Mouse (Mus musculus): ENCODE measurements around the gene Meig1. TPM values are rescaled to one million over a fixed set of nuclear protein-coding genes. Genes with fewer than 3 reads are reported as not detected.

The Meig1 gene
- polyA plus RNA-seq, 1 experiment from 2014 or later = 27.0 TPM

DNA sequence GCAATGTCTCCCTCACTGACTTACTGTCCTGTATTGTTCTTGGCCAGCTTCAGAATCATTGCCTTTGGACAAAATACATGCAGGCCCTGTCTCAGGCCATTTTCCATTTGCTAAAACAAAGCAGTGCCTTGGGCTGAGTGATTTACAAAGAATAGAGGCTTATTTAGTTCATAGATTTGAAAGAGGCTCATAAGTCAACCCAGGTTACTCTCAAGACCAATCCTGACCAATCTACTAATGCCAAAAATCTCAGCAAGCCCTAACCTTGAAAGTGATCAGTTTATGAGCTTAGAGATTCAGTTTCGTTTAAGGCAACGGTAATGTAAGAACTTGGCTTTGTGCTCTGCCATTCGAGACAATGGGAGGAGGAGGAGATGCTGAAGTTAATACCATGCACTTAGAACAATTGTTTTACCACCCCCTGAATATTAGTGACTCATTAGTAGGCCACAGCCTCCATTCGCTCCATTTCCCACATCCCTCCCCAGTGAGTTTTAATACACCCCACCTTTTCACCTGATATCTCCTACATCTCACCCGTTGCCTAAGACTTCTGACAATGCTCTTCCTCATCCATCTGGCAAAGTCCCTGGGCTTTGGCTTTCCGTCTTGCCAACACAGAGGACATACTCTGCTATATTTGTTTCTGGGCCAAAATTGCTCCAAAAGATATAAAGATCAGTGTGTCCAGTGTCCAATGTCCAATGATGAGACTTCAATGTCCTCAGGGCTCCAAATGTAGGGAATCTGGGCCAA, 35.2 kb downstream of the Meig1 start:
- Histone ChIP-seq H3K4me1 (ENCODE audit: insufficient read depth, low read depth, low read length) (no peaks in the 10 kb centered on the region), H3K9ac (replicated peaks; ENCODE audit: low read depth) (no peak overlapping the region), H3K4me3 (ENCODE audit: low read depth, low read length) (no peak overlapping the region), H3K27me3 (replicated peaks; ENCODE audit: insufficient read depth, low read length) (no peaks in the 10 kb centered on the region), H3K36me3 (ENCODE audit: insufficient read depth, low read length) (no peaks in the 10 kb centered on the region), H3K4me2 (replicated peaks; ENCODE audit: low read depth, low read length) (no peak overlapping the region), H3K27ac (ENCODE audit: low read length) (no peak overlapping the region), H3K9me3 (ENCODE audit: low read length) (no peaks in the 10 kb centered on the region)
- DNase-seq (ENCODE audit: low spot score) (no peak), ATAC-seq (no peak)
- TF ChIP-seq EP300 (IDR thresholded peaks at IDR 0.05) (no peak), CTCF (IDR thresholded peaks at IDR 0.05) (no peak)
- 81% methylated on average over 6 of the region's 6 CpGs for WGBS

DNA sequence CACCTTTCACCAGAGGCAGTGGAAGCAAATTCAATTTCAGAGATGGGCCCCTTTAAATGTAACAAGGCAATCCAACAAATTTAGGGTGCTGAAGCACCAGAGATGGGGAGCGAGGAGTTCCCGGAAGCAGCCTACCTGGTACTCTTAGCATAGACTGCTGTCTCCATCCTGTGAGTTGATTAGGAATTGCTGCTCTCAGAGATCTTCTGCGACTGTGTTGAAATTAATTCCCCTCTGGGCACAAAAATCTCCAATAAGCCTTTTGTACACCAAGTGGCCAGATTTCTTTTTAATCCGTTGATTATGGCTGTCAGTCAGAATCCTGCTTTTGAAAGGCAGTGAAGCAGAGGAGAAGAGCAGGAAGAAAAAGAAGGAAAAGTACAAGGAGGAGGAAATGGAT, 57.3 kb downstream of the Meig1 start:
- TF ChIP-seq EP300 (IDR thresholded peaks at IDR 0.05) (no peak), CTCF (IDR thresholded peaks at IDR 0.05) (no peak)
- Histone ChIP-seq H3K27me3 (replicated peaks; ENCODE audit: insufficient read depth, low read length) (no peaks in the 10 kb centered on the region), H3K27ac (ENCODE audit: low read length) (no peak overlapping the region), H3K4me3 (ENCODE audit: low read depth, low read length) (no peak overlapping the region), H3K4me1 (ENCODE audit: insufficient read depth, low read depth, low read length) (no peaks in the 10 kb centered on the region), H3K36me3 (ENCODE audit: insufficient read depth, low read length) (no peaks in the 10 kb centered on the region), H3K9me3 (ENCODE audit: low read length) (no peaks in the 10 kb centered on the region), H3K4me2 (replicated peaks; ENCODE audit: low read depth, low read length) (no peak overlapping the region), H3K9ac (replicated peaks; ENCODE audit: low read depth) (no peak overlapping the region)
- no peak for ATAC-seq
- no peak for DNase-seq (ENCODE audit: low spot score)
- 66% methylated on average over 4 of the region's 4 CpGs for WGBS

DNA sequence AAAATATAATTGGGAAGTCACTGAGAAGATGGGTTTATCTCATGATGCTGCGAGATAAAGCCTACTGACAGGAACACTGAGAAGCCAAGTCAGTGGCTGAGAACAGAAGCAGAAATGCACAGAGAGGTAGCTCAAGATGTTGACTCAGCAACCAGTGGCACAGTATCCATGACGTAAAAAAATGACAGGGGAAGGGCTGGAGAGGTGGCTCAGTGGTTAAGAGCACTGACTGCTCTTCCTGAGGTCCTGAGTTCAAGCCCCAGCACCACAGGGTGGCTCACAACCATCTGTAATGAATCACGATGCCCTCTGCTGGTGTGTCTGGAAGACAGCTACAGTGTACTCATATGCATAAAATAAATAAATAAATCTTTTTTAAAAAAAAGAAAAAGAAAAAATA, 61.4 kb downstream of the Meig1 start:
- DNase-seq (ENCODE audit: low spot score) (no peak), ATAC-seq (no peak)
- H3K9ac ChIP-seq (replicated peaks; ENCODE audit: low read depth) = no peak overlapping the region
- no peak overlapping the region for H3K27ac ChIP-seq (ENCODE audit: low read length)
- H3K27me3 ChIP-seq (replicated peaks; ENCODE audit: insufficient read depth, low read length) = no peaks in the 10 kb centered on the region
- no peak overlapping the region for H3K4me3 ChIP-seq (ENCODE audit: low read depth, low read length)
- H3K4me2 ChIP-seq (replicated peaks; ENCODE audit: low read depth, low read length) = no peak overlapping the region
- no peaks in the 10 kb centered on the region for H3K4me1 ChIP-seq (ENCODE audit: insufficient read depth, low read depth, low read length)
- no peaks in the 10 kb centered on the region for H3K9me3 ChIP-seq (ENCODE audit: low read length)
- no peaks in the 10 kb centered on the region for H3K36me3 ChIP-seq (ENCODE audit: insufficient read depth, low read length)
- no peak for TF ChIP-seq EP300 (IDR thresholded peaks at IDR 0.05)
- TF ChIP-seq CTCF (IDR thresholded peaks at IDR 0.05) = no peak
- 76% methylated on average over 3 of the region's 3 CpGs for WGBS

Other genes starting within 250 kb of the Meig1 start
- 35.0 and 37.0 TPM in 2 replicates for gene Nmt2, start 138.4 kb downstream of the Meig1 start, polyA plus RNA-seq (2015; fragmentation: Nextera tagmentation; extraction: Ambion mirVana)
- 8.9 and 10.0 TPM in 2 replicates for gene Rpp38, start 90.0 kb downstream of the Meig1 start, polyA plus RNA-seq (2015; fragmentation: Nextera tagmentation; extraction: Ambion mirVana)
- gene Acbd7, start 86.5 kb downstream of the Meig1 start, polyA plus RNA-seq (2015; fragmentation: Nextera tagmentation; extraction: Ambion mirVana) = 2.5 and 3.3 TPM in 2 replicates
- gene Olah, start 25.4 kb downstream of the Meig1 start, polyA plus RNA-seq (2015; fragmentation: Nextera tagmentation; extraction: Ambion mirVana) = 1.3 TPM in 1 of 2 replicates, not detected in the other
- 3.0 and 4.0 TPM in 2 replicates for gene Dclre1c, start 1.5 kb upstream of the Meig1 start, polyA plus RNA-seq (2015; fragmentation: Nextera tagmentation; extraction: Ambion mirVana)
- gene Suv39h2, start 52.4 kb upstream of the Meig1 start, polyA plus RNA-seq (2015; fragmentation: Nextera tagmentation; extraction: Ambion mirVana) = 1.3 and 1.6 TPM in 2 replicates
- gene Gm45902, start 90.1 kb upstream of the Meig1 start, polyA plus RNA-seq (2015; fragmentation: Nextera tagmentation; extraction: Ambion mirVana) = 0.94 and 1.0 TPM in 2 replicates
- 46.8 and 46.9 TPM in 2 replicates for gene Hspa14, start 90.2 kb upstream of the Meig1 start, polyA plus RNA-seq (2015; fragmentation: Nextera tagmentation; extraction: Ambion mirVana)
- gene Cdnf, start 90.4 kb upstream of the Meig1 start, polyA plus RNA-seq (2015; fragmentation: Nextera tagmentation; extraction: Ambion mirVana) = 0.42 and 0.49 TPM in 2 replicates
- 20.0 and 20.5 TPM in 2 replicates for gene Fam107b, start 147.8 kb upstream of the Meig1 start, polyA plus RNA-seq (2015; fragmentation: Nextera tagmentation; extraction: Ambion mirVana)

Data from lung, postnatal 0 days (tissue).